Mouse (Mus musculus) cerebellum, adult (tissue): ENCODE measurements at regions not wholly inside any gene's neighbourhood (a gene's known extent, or its start where the extent isn't known, plus 50 kb on each side); places are given as distances from the start of the nearest gene placed in this dataset.

Experiments
- ATAC-seq: cut with Nextera tagmentation; 2 replicates; pipeline ENCODE4 v1.9.2; 2017; ENCODE audit warnings: mild to moderate bottlenecking, moderate library complexity, mixed read lengths; ENCODE audit not compliant: insufficient number of reproducible peaks, low FRiP score, low TSS enrichment

DNA sequence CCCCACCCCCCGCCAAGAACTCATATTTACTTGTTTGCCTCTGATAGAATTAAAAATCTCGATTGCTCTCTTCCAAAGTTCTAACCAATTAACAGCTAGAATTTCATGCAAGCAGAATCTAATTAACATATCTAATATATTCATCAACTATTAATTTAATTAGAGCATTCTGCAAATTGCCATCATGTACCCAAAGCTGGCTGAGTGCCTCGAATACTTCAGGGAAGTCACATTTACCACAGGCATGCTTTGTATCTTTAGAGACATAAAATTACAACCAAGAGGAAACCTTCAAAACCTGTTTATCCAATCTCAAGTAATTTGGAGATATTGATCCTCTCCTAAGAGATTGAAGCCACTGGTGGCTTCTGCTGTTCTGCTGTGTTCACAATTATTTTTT is 401.6 kb upstream of the Nmur2 start:
- ATAC-seq = no peak

DNA sequence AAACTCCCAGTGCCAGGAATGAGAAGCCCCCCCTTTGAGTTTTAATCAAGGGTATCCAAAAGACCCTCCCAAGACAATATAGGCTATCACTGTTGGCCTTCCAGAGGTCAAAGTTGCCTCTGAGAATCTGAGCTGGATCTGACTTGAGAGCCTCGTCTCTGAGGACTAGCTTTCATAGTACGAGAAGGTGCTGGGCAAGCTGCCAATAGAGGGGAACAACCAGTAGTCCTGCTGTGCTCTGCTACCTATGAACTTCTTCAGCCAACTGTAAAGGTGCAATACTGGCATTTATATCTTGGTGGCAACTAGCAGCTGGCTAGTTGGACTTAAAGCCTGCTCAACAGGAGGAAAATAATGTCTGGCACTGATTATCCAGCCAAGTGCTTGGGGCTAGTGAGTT is 400.3 kb upstream of the Nmur2 start:
- no peak for ATAC-seq

DNA sequence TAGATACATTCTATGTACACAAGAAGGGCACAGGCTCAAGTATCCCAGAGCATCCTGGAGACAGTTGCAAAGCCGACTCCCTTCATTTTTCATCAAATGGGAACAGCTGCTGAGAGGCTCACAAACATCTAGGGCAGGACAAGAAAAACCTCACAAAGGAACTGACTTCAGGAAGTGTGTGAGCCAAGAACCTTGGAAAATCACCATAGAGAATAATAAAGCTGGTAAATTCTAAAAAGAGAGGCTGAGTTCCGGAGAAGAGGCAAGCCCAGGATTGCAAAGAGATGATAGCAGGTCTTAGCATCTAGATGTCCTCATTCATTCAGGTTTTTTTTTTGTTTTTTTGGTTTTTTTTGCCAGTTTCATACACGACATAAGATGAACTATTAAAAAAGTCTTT is 390.3 kb upstream of the Nmur2 start:
- ATAC-seq = no peak

DNA sequence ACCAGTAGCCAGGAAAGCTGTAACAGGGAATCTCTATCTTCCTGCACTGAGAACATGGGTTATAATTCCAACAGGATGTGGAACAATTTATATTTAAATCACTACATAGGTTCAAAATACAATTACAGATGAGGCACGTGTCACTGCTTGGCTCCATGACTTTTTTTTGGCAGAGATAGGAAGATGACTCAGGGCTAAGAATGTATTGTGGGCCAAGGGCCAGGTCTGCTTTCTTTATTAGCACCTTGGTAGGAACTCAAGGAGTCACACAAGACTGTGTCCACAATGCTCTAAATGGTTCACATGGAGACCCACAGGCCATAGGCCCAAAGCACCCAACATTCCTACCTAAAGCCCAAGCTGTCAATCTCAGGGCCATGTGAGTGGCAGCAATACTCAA is 344.0 kb upstream of the Nmur2 start:
- no peak for ATAC-seq

DNA sequence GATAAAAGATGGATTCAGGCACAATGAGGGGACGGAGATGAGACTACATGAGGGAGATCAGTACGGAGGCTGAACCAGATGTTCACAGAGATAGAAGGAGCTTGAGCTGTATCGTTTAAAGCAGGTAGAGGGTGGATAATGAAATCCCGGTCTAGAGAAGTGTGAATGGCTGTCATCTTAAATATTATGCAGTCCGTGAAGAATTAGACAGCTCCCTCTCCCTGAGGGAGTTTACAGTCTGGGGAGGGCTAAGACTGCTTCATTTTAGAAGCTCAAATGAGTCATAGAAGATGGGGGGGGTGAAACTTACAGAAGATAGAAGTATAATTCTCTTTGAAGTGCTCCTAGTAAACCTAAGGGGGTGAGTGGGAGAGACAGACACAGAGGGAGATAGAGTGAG is 336.7 kb upstream of the Nmur2 start:
- ATAC-seq = no peak

DNA sequence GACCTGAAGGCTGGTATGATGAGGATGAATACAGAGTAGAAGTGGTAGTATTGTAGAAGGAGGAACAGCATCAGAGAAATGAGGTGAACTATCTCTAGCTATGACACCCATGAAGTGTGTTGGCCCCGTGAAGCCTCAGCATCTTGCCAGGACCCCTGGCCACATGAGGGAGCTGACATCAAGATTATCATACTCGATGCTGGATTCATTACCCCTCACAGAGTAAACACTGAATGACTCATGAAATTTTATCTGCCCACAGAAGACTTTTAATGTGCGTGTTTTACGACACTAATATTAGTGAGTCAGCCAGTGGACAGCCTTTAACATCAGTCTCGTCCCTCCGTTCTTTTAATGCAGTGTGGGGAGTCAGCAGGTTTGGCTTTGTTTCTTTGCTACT is 333.5 kb upstream of the Nmur2 start:
- no peak for ATAC-seq

DNA sequence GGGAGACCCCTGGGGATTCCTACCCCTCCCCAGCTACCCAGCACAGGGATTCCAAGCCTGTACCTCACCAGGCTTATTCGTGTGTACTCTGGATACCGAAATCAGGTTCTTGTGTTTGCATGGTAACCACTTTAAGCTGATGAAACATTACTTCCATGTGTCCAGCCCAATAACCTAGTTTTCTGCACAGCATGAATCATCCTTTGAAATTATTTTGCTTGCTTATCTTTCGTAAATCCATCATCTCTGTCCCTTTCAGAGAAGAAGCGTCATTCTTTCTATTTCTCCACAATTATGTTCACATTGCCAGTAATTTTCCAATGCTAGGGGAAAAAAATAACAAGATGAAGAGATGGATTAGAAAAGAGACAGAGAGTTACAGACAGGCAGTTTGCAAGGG is 332.8 kb upstream of the Nmur2 start:
- no peak for ATAC-seq

DNA sequence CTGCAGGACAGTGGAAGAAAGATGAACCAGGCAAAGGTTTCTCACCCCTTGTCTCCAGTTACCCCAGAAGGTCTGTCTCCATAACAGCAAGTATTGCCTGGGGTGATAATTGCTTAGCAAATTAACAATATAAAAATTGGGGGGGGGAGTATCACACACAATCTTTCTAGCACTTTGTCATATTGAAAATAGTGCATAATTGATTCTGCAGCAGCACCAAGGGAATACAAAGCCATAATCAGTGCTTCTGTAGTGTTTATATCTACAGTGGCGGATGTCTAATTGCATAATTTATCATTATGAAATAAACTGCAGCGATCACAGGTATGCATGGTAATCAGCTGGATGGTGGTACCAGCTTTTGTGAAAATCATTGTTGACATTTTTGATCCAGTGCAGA is 316.9 kb upstream of the Nmur2 start:
- no peak for ATAC-seq

DNA sequence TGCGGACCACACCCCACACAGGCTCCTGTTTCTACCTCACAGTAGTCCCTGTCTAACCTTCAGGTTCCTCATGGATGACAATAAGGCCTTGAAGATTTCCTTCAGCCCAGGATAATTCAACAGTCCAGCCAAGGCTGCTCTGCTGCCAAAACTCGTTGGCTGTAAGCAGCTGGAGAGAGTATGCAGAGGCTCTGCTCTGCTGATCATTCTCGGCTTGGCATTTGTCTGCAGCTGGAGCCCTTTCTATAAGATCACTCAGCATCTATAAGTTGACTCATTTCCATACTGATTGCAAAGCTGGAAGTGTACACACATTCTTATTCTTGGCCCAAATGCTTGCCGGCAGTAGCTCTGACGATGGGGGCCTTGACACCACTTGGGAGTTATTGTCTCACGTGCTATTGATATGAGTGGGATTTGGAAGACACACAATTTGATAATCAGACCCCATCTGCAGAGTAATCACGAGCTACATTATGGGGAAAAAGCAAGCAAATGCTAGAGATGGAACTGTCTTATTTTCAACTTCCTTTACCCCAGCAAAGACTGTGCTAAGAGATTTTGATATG is 311.1 kb upstream of the Nmur2 start:
- no peak for ATAC-seq

DNA sequence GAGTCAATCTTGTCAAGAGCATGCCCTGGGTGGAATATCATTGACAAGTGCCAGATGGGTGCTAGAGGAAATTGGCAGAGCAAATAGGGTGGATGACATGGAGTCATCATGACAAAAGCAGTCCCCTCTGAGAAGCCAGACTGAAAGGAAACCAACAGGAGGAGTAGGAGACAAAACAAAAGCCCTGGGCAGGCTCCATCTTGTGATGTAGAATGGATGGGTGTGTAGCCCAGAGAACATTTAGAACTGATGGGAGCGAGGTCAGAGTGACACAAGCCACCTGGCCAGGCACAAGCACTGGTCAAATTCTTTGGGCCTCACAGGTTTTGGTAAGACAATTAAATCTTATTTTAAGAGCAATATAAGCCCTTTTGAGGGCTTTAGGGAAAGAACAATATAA is 310.4 kb upstream of the Nmur2 start:
- ATAC-seq = no peak

DNA sequence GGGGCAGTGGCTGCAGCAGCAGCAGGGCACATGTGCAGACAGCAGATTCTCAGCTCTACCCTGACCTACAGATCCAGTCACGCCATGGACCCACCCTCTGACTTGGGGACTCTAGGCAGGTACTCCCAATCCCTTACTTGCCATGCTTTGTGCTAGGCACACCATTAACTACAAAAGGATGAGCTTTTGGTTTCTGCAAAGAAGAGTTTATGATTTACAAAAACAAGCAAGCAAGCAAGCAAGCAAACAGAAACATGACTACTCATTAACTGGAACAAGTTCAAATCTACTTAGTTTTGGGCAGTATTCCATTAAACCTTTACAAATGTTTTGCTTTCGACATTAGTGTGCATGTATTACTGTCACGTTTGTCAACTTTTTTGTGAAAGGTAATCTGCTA is 309.0 kb upstream of the Nmur2 start:
- ATAC-seq = no peak

DNA sequence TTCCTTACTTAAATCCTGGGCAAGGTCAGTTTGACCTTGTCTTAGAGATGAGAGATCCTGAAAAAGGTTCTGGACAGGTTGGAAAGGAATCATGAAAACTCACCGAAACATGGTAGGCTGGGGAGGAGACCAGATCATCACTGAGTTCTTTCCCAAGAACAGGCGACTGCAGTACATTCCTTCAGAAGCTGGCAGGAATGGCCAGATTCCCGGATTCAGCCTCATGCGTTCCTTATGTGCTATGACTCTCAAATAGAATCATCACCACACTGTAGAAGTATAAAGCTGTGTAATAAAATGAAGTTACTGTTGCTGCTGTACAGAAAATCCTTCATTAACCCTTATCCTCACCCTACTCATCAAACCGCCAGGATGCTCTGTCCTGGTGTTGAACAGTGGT is 307.6 kb upstream of the Nmur2 start:
- ATAC-seq = no peak

DNA sequence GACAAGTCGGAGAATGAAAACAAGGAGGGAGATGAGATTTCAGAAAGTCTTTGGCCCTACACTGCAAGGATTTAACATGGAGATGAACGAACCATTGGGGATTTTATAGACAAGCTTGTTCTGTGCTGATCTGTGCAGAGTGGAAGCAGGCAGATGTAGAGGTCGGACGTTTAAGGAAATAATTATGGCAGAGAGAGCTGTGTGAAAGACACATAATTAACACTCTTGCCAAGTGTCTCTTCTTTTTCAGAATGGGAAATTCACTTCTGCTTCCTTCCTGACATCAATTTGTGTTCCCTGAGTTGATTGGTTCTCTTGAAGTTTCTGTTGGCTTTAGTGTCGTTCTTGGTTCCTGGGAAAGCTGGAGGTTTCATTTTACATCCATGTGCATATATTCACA is 302.3 kb upstream of the Nmur2 start:
- no peak for ATAC-seq

DNA sequence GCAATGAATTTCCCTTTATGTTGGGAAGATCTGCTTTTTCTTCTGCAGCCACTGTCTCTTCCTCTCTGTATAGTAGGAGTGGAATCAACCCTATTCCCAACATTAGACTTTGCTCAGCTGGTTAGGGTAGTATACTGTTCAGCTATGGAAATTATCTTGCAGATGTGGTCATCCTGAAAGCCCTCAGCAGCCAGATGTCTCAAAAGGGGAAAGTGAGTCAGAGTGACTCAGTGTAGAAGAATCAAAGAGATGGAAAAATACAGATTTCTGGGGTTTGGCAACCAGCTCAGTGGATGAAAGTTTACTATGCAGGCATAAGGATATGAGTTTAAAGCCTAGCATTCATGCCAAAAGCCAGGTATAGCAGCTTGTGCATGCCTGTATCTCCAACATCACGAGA is 300.9 kb upstream of the Nmur2 start:
- no peak for ATAC-seq

DNA sequence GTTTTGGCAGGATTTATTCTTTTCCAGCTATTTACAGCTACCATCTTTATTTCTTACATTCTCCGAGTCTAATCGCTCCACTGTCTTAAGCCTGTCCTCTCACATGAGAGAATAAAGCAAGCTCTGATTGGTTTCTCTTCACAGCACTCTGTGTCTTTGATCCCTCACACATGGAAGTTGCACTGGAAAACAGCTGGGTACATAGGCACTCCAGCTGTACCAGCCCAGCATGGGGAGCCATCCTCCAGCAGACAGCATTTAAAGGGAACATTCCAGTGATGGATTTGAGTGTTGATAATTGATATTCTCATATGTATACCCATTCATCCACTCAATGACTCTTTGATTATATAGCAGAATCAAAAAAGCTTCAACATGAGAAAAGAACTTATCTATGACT is 300.2 kb upstream of the Nmur2 start:
- no peak for ATAC-seq

DNA sequence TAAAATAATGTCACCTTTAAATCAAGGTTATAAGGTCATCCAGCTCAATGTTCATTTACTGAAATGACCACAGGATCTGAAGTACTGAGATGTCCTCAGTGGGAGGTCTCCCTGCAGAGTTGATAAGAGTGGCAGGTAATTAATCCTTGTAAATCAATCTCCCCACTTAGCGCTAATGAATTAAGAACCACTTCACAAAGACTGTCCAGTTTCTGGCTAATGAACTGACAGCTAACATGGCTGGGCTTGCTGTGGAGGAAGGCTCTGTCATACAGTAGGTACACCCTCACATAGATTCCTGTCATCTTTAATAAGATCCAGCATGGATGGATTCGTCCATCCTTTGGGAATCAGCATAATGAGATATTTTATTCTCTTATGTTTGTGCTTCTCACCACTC is 297.7 kb upstream of the Nmur2 start:
- ATAC-seq = no peak

DNA sequence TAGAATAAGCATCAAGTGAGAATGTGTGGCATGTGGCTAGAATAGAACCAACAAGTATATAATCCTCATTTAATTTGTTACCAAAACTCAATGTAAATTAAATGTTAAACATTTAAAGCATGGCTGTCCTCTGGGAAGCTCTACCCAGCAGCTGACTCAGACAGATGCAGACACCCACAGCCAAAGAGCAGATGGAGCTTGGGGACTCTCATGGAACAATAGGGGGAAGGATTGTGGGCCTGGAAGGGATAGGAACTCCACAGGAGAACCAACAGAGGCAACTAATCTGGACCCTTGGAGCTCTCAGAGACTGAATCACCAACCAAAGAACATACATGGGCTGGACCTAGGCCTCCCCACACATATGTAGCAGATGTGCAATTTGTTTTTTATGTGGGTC is 295.1 kb upstream of the Nmur2 start:
- no peak for ATAC-seq

DNA sequence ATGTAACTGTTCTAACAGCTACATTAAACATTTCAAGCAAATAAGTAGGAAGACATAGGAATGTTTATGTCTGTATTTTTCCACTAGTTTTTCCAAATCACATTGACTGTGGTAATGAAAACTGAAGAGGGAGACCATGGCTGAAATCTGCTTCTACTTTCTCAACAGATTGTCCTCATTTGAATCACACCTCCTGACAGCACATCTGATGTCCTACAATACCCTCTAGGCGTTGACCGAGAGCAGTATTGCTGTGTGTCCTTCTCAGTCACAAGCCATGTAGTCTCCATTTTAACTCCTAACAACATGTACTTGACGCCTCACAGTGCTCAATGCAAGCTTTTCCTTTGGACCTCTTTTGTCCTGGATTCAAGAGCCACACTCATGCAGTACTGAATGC is 279.5 kb upstream of the Nmur2 start:
- ATAC-seq = no peak

DNA sequence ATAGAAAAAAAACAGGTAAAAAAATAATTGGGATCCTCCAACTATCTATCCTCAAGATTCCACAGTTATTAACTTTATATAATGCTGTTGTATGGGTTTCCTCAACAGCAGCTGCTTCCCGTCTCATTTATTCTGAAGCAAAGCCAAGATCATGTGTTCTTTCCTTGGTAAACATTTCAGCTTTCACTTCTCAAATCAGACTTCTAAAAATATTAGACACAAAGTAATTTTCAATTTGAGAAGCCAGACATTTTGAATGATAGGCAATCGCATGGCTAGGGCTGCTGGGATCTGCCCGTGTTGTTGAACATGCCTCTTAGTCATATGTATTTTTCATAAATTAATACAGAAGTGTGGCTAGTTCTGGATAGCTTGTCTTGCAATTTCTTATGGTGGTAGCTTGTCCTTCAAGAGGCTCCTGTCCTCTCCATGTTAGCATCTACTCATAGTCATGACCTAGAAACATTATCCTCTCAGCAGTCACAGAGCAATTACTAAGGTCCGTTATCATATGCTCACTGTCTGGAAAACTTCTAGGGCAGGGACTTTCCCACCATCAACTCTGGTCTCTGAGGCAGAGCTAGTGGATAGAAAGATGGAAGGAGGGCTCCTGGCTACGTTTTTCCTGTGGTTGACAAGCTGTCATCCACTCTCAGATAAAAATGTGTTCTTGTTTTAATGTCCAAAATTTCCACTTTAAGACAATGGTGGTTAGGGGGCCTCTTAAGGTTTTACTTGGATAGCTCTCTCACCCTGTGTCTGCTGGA is 274.6 kb upstream of the Nmur2 start:
- ATAC-seq = no peak

DNA sequence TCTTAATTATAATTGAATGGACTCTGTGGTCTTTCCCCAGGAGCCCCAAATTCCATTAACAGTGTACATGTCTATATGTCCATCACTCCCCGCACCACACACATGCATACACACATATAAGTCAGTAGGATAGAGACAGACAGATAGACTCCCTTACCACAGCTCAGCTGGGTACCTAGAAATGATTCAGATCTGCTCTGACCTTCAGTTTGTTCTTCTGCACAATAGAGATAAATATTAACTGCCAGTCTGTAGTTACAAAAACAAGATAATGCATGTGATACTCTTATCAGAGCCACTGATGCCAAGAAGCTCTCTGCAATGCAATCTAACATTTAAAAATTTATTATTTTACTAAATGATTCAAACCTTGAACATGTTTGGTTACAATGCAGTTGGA is 268.7 kb upstream of the Nmur2 start:
- ATAC-seq = no peak

DNA sequence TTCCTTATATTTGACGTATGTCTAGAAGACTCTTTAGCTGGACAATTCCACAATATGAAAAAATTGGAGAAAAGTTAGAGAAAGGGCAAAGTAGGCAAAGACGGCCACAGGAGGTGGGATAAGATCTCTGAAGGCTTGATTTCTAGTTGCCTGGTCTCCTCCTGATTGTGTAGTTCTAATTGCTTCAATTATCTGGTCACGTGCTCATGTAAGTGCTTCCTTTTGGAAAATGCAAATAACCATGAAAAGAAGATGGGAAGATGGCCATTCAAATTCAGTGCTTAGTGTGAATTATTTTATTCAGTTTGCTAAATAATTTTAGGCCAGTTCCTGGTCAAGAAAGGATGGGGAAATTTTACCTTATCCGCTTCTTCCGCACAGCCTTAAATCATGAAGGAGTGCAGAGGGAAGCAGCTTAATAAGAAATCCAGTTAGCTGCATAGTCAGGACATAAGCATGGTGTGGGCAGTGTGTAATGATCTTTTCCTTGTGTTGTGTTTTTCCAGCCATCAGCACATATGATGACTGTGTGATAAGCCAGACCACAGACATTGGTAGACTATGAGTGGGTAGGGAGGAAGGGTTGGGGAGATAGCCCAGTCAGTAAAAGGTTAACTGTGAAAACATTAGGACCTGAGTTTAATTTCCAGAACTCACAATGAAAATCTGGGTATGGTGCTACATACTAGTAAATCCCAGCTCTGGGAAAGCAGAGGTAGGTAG is 267.7 kb upstream of the Nmur2 start:
- ATAC-seq = no peak

DNA sequence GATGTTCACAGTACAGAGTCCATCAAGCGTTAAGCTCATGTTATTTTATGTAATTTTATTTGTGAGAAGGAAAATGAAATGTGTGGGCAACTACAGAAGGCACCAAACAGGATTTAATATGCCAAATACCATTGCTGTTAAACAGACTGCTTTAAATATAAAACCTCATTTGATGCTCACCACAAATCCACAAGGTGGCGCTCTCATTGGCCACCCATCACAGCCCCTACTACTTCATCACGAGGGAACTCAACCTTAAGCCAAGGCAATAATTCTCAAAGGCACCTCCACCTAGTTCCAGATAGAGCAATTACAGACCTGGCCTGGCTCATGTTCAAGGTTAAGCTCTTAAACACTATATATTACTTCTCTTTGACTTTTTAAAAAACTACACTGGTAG is 266.2 kb upstream of the Nmur2 start:
- ATAC-seq = no peak
